In the genomic region with DNA sequence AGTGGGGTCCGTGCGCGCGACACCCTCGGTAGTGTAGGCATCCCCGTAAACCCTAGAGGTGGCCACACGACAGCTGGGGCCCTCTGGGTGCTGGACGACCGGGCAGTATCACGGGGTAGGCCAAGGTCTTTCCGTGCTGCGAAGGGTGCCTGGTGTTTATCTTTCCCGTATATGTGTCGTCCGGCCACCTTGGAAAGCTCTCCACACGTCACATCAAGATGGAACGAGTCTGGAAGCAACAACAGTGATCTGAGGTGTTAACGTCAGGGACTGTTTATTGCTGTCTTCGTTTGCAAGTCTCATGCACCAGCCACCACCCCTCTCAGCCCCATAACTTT, we compare ENCODE assay signal across 8 mouse cellular contexts. TPM values are rescaled to one million over a fixed set of nuclear protein-coding genes. Genes with fewer than 3 reads are reported as not detected.
DNase-seq lines count a peak whose midpoint lies in the region; ATAC-seq and TF ChIP-seq lines count a peak whose summit lies in the region.

No protein-coding gene starts in this region.

- ATAC-seq in liver, embryonic 12.5 days, result no peak
- ATAC-seq in stomach, embryonic 15.5 days (ENCODE audit: insufficient read depth, low FRiP score, low read depth), result no peak; the same call in 1 of the 2 replicates

- H3K9ac ChIP-seq in liver, embryonic 12.5 days, result peak overlapping the region; percentile 93
- H3K9ac ChIP-seq in stomach, embryonic 15.5 days, result peak overlapping the region; percentile 87

- H3K36me3 ChIP-seq in heart, embryonic 10.5 days, result 0 out of 2 replicates have a peak, but pooled peaks cover 2% of the 10 kb centered on the region
- H3K36me3 ChIP-seq in E14TG2a.4 (ENCODE audit: insufficient read depth, low read length), result peaks cover 49% of the 10 kb centered on the region
- peaks cover 4% of the 10 kb centered on the region; the same call in 1 of the 2 replicates for H3K36me3 ChIP-seq in forebrain, embryonic 10.5 days (replicated peaks)
- H3K36me3 ChIP-seq in liver, embryonic 12.5 days, result peaks cover 8% of the 10 kb centered on the region
- no peaks in the 10 kb centered on the region for H3K36me3 ChIP-seq in stomach, embryonic 15.5 days

- peaks cover 15% of the 10 kb centered on the region for H3K4me1 ChIP-seq in heart, embryonic 10.5 days
- peaks cover 74% of the 10 kb centered on the region for H3K4me1 ChIP-seq in E14TG2a.4 (replicated peaks; ENCODE audit: low read depth, low read length)
- H3K4me1 ChIP-seq in forebrain, embryonic 10.5 days, result peaks cover 30% of the 10 kb centered on the region
- peaks cover 55% of the 10 kb centered on the region for H3K4me1 ChIP-seq in liver, embryonic 12.5 days
- H3K4me1 ChIP-seq in stomach, embryonic 15.5 days, result 0 out of 2 replicates have a peak, but pooled peaks cover 4% of the 10 kb centered on the region

- TF ChIP-seq CTCF in E14TG2a.4 (conservative IDR thresholded peaks at IDR 0.05; ENCODE audit: low read length), result no peak

- no peaks in the 10 kb centered on the region for H3K27me3 ChIP-seq in heart, embryonic 10.5 days (ENCODE audit: insufficient read depth, poor library complexity, severe bottlenecking)
- H3K27me3 ChIP-seq in E14TG2a.4 (ENCODE audit: insufficient read depth, low read length), result no peaks in the 10 kb centered on the region
- H3K27me3 ChIP-seq in forebrain, embryonic 10.5 days (ENCODE audit: poor library complexity, severe bottlenecking), result no peaks in the 10 kb centered on the region
- H3K27me3 ChIP-seq in liver, embryonic 12.5 days (replicated peaks), result no peaks in the 10 kb centered on the region
- no peaks in the 10 kb centered on the region for H3K27me3 ChIP-seq in stomach, embryonic 15.5 days (replicated peaks)

- H3K4me2 ChIP-seq in liver, embryonic 12.5 days, result peak overlapping the region; percentile 76
- H3K4me2 ChIP-seq in stomach, embryonic 15.5 days, result peak overlapping the region; percentile 79

- peak overlapping the region; percentile 99 for H3K27ac ChIP-seq in heart, embryonic 10.5 days
- H3K27ac ChIP-seq in forebrain, embryonic 10.5 days, result peak overlapping the region; percentile 96
- peak overlapping the region; percentile 93 for H3K27ac ChIP-seq in liver, embryonic 12.5 days
- H3K27ac ChIP-seq in stomach, embryonic 15.5 days, result peak overlapping the region; percentile 98

- H3K9me3 ChIP-seq in heart, embryonic 10.5 days, result no peaks in the 10 kb centered on the region
- H3K9me3 ChIP-seq in E14TG2a.4 (ENCODE audit: low read length), result no peaks in the 10 kb centered on the region
- no peaks in the 10 kb centered on the region for H3K9me3 ChIP-seq in forebrain, embryonic 10.5 days
- H3K9me3 ChIP-seq in liver, embryonic 12.5 days (replicated peaks), result no peaks in the 10 kb centered on the region
- no peaks in the 10 kb centered on the region for H3K9me3 ChIP-seq in stomach, embryonic 15.5 days

- H3K4me3 ChIP-seq in heart, embryonic 10.5 days, result peak overlapping the region; percentile 99
- H3K4me3 ChIP-seq in E14TG2a.4 (replicated peaks; ENCODE audit: low read length), result peak overlapping the region; percentile 96
- peak overlapping the region; percentile 100 for H3K4me3 ChIP-seq in forebrain, embryonic 10.5 days
- H3K4me3 ChIP-seq in liver, embryonic 12.5 days, result peak overlapping the region; percentile 92
- H3K4me3 ChIP-seq in stomach, embryonic 15.5 days (replicated peaks), result peak overlapping the region; percentile 91

- WGBS in heart, embryonic 10.5 days, result under 1% methylated on average over 19 of the region's 19 CpGs
- under 1% methylated on average over 19 of the region's 19 CpGs for WGBS in forebrain, embryonic 10.5 days
- WGBS in liver, embryonic 12.5 days (ENCODE audit: insufficient replicate concordance), result under 1% methylated on average over 19 of the region's 19 CpGs
- WGBS in stomach, embryonic 15.5 days, result under 1% methylated on average over 19 of the region's 19 CpGs

- no peak for DNase-seq in heart, embryonic 10.5 days (ENCODE audit: low spot score)
- no peak for DNase-seq in heart, adult 11 months
- no peak for DNase-seq in forebrain, embryonic 10.5 days (ENCODE audit: extremely low spot score, low spot score)
- DNase-seq in kidney, postnatal 36 days, result no peak
- DNase-seq in layer of hippocampus, adult 18-20 months (ENCODE audit: low spot score in 2 of 2), result no peak

RNA-seq across cellular contexts. Expression of a gene that starts 1.0 kb away (rescaled TPM):
- 146 and 152 TPM in 2 replicates for polyA plus RNA-seq in heart, embryonic 10.5 days (2016; fragmentation: Nextera tagmentation; extraction: Ambion mirVana)
- polyA plus RNA-seq in forebrain, embryonic 10.5 days (2016; fragmentation: Nextera tagmentation; extraction: Ambion mirVana), result 163 and 164 TPM in 2 replicates
- polyA plus RNA-seq in liver, embryonic 12.5 days (2016; fragmentation: Nextera tagmentation; extraction: Ambion mirVana), result 80.8 and 91.2 TPM in 2 replicates
- polyA plus RNA-seq in stomach, embryonic 15.5 days (2015; fragmentation: Nextera tagmentation; extraction: Ambion mirVana), result 141 and 152 TPM in 2 replicates
- total RNA-seq in layer of hippocampus, adult 18-20 months (2021), result 10 to 100 TPM; 81.4 to 89.1 TPM

RNA-seq across cellular contexts. Expression of a gene that starts 11.4 kb away (rescaled TPM):
- polyA plus RNA-seq in heart, embryonic 10.5 days (2016; fragmentation: Nextera tagmentation; extraction: Ambion mirVana), result 0.78 and 1.7 TPM in 2 replicates
- polyA plus RNA-seq in forebrain, embryonic 10.5 days (2016; fragmentation: Nextera tagmentation; extraction: Ambion mirVana), result 0.64 and 0.67 TPM in 2 replicates
- 1.9 and 2.0 TPM in 2 replicates for polyA plus RNA-seq in liver, embryonic 12.5 days (2016; fragmentation: Nextera tagmentation; extraction: Ambion mirVana)
- polyA plus RNA-seq in stomach, embryonic 15.5 days (2015; fragmentation: Nextera tagmentation; extraction: Ambion mirVana), result 9.0 and 10.0 TPM in 2 replicates
- 10 to 100 TPM; 23.3 to 23.5 TPM for total RNA-seq in layer of hippocampus, adult 18-20 months (2021)

RNA-seq across cellular contexts. Expression of a gene that starts 29.0 kb away (rescaled TPM):
- polyA plus RNA-seq in heart, embryonic 10.5 days (2016; fragmentation: Nextera tagmentation; extraction: Ambion mirVana), result 0.38 and 0.54 TPM in 2 replicates
- 0.36 and 0.77 TPM in 2 replicates for polyA plus RNA-seq in forebrain, embryonic 10.5 days (2016; fragmentation: Nextera tagmentation; extraction: Ambion mirVana)
- 0.17 and 0.24 TPM in 2 replicates for polyA plus RNA-seq in liver, embryonic 12.5 days (2016; fragmentation: Nextera tagmentation; extraction: Ambion mirVana)
- polyA plus RNA-seq in stomach, embryonic 15.5 days (2015; fragmentation: Nextera tagmentation; extraction: Ambion mirVana), result 0.80 and 0.85 TPM in 2 replicates
- total RNA-seq in layer of hippocampus, adult 18-20 months (2021), result 10 to 100 TPM; 35.8 to 39.5 TPM

RNA-seq across cellular contexts. Expression of a gene that starts 36.6 kb away (rescaled TPM):
- 15.4 and 16.8 TPM in 2 replicates for polyA plus RNA-seq in heart, embryonic 10.5 days (2016; fragmentation: Nextera tagmentation; extraction: Ambion mirVana)
- polyA plus RNA-seq in forebrain, embryonic 10.5 days (2016; fragmentation: Nextera tagmentation; extraction: Ambion mirVana), result 16.8 and 18.3 TPM in 2 replicates
- polyA plus RNA-seq in liver, embryonic 12.5 days (2016; fragmentation: Nextera tagmentation; extraction: Ambion mirVana), result 7.2 and 7.4 TPM in 2 replicates
- polyA plus RNA-seq in stomach, embryonic 15.5 days (2015; fragmentation: Nextera tagmentation; extraction: Ambion mirVana), result 23.3 and 24.1 TPM in 2 replicates
- total RNA-seq in layer of hippocampus, adult 18-20 months (2021), result 100 to 1,000 TPM; 106 to 112 TPM

RNA-seq across cellular contexts. Expression of a gene that starts 52.4 kb away (rescaled TPM):
- 34.6 and 39.8 TPM in 2 replicates for polyA plus RNA-seq in heart, embryonic 10.5 days (2016; fragmentation: Nextera tagmentation; extraction: Ambion mirVana)
- polyA plus RNA-seq in forebrain, embryonic 10.5 days (2016; fragmentation: Nextera tagmentation; extraction: Ambion mirVana), result 1.8 and 2.8 TPM in 2 replicates
- polyA plus RNA-seq in liver, embryonic 12.5 days (2016; fragmentation: Nextera tagmentation; extraction: Ambion mirVana), result 8.1 and 9.2 TPM in 2 replicates
- polyA plus RNA-seq in stomach, embryonic 15.5 days (2015; fragmentation: Nextera tagmentation; extraction: Ambion mirVana), result 39.6 and 42.0 TPM in 2 replicates
- 1 to 10 TPM; 2.8 to 4.2 TPM for total RNA-seq in layer of hippocampus, adult 18-20 months (2021)
